Mouse (Mus musculus) heart, postnatal 0 days (tissue): ENCODE results near the gene Thrap3. TPM values are rescaled to one million over a fixed set of nuclear protein-coding genes. Genes with fewer than 3 reads are reported as not detected.

Source experiments
- ATAC-seq: fragments of 200-750 bp; cut with Nextera tagmentation; 2 replicates; pipeline ENCODE4 v1.8.0; 2017; ENCODE audit warnings: low read depth, moderate number of reproducible peaks, moderate library complexity; ENCODE audit not compliant: insufficient read depth
- DNase-seq: peaks from one replicate; pipeline ENCODE4 v3.0.0-alpha.2; 2016; ENCODE audit warnings: low spot score
- H3K27ac ChIP-seq: fragments of 300-500 bp; sonication (generic); 2 replicates; pipeline ENCODE4 v1.5.1; 2014; ENCODE audit warnings: low read depth, mild to moderate bottlenecking
- H3K27me3 ChIP-seq: fragments of 300-500 bp; sonication (generic); 2 replicates; pipeline ENCODE4 v1.6.1; 2014; ENCODE audit warnings: low read length, mixed read lengths; ENCODE audit not compliant: control insufficient read depth, insufficient read depth
- H3K36me3 ChIP-seq: fragments of 300-500 bp; sonication (generic); replicated peaks from 2 replicates; pipeline ENCODE4 v1.6.1; 2014; ENCODE audit warnings: low read length, mixed read lengths; ENCODE audit not compliant: control insufficient read depth, insufficient read depth
- H3K4me1 ChIP-seq: fragments of 300-500 bp; sonication (generic); 2 replicates; pipeline ENCODE4 v1.6.1; 2014; ENCODE audit warnings: antibody characterized with exemption; ENCODE audit not compliant: control insufficient read depth, insufficient read depth
- H3K4me2 ChIP-seq: fragments of 300-500 bp; sonication (generic); 2 replicates; pipeline ENCODE4 v1.6.1; 2014; ENCODE audit warnings: low read depth, mild to moderate bottlenecking, low read length, moderate library complexity
- H3K4me3 ChIP-seq: fragments of 300-500 bp; sonication (generic); 2 replicates; pipeline ENCODE4 v1.5.1; 2014; ENCODE audit warnings: low read depth, low read length
- H3K9ac ChIP-seq: fragments of 300-500 bp; sonication (generic); replicated peaks from 2 replicates; pipeline ENCODE4 v1.6.1; 2014; ENCODE audit warnings: low read depth, low read length, mixed read lengths
- H3K9me3 ChIP-seq: fragments of 300-500 bp; sonication (generic); replicated peaks from 2 replicates; pipeline ENCODE4 v1.6.1; 2016; ENCODE audit warnings: low read length; ENCODE audit not compliant: control insufficient read depth
- CTCF ChIP-seq: IDR thresholded peaks from 2 replicates; pipeline ENCODE4 v1.5.1; 2016; ENCODE audit warnings: antibody characterized with exemption, control low read depth, low read depth
- EP300 ChIP-seq: IDR thresholded peaks from 2 replicates; pipeline ENCODE4 v1.6.1; 2016; ENCODE audit warnings: antibody characterized with exemption, low read depth
- WGBS: fragments of 180-500 bp; shearing (Covaris S2); extraction: QIAGEN DNeasy Blood & Tissue Kit; methylation state at CpG from one replicate; pipeline ENCODE4 v1.1.7; 2014; 5-methylcytosine and 5-hydroxymethylcytosine counted together
- polyA plus RNA-seq: library from polyadenylated mRNA; unstranded; fragments of >200 nt; fragmentation: Nextera tagmentation; extraction: Ambion mirVana; gene quantifications from 2 replicates; pipeline ENCODE4 v1.2.1, GENCODE M21; 2015
- total RNA-seq: library from RNA; depleted of rRNA; stranded (reverse); fragments of >200 nt; gene quantifications from 2 replicates; pipeline ENCODE4 v1.2.3, GENCODE M21; 2014; ENCODE audit warnings: low replicate concordance

The Thrap3 gene
- total and polyA plus RNA-seq, 2 experiments from 2014 or later, result 96.7 to 121 TPM

DNA sequence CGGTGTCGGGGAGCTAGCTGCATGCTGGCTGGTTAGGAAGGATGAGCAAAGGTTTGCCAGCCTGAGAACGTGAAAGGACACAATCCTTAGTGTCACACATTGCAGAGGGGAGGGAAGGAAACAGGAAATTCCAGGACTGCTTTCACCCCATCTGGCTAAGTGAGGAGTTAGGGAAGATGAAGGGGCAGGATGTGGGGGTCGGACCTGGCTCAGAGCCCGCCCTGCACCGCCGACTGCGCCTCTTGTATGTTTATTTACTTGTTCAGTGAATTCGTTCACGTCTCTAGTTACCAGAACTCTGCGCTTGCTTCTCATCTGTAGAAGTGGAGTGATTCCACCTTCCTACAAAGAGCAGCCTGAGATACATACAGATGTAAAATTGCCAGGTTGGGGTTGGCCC, 72.1 kb downstream of the Thrap3 start:
- DNase-seq, result no peak
- ATAC-seq, result no peak; the same call in 1 of the 2 replicates

DNA sequence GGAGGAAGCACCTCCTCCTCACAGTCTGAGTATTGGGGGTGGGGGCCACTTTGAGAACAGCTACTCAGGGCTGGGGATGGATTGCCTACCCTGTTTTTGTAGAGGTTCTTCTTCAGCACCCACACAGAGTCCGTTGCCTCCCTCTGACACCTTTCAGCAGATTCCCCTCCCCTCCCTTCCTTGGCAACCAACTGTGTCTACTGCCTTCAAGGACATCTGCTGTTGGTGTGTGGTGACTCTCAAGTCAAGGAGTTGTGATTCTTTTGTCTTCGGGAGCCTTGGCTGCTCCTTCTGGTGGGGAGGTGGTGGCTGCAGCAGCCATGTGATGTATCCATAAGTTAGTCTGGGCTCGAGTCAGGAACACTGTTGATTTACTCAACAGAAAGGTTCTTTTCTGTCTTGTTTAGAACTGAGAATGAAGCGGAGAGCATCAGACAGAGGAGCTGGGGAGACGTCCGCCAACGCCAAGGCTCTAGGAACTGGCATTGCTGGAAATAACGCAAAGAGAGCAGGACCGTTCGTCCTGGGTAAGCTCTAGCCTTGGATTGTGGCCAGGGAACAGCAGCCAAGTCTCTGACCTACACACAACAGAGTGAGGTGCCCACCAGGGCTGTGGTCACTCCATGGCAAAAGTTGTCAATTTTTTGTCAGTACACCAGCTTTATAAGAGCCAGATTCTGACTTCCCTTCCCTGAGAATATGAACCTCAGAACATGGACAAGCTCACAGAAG, 79.1 kb downstream of the Thrap3 start:
- Histone ChIP-seq H3K9me3 (peaks cover 5% of the 10 kb centered on the region; the same call in 1 of the 2 replicates), H3K36me3 (peaks cover 56% of the 10 kb centered on the region), H3K27me3 (no peaks in the 10 kb centered on the region), H3K4me2 (no peak overlapping the region), H3K27ac (no peak overlapping the region), H3K4me3 (no peak overlapping the region), H3K9ac (no peak overlapping the region), H3K4me1 (peaks cover 7% of the 10 kb centered on the region)
- TF ChIP-seq CTCF (no peak), EP300 (no peak)
- ATAC-seq, result no peak
- DNase-seq, result no peak
- WGBS, result 50% methylated on average over 10 of the region's 10 CpGs

More for the DNA sequence above, 72.1 kb downstream of the Thrap3 start:
- TF ChIP-seq CTCF (no peak), EP300 (no peak)
- peaks cover 72% of the 10 kb centered on the region for H3K36me3 ChIP-seq
- no peak overlapping the region for H3K4me2 ChIP-seq
- no peaks in the 10 kb centered on the region for H3K27me3 ChIP-seq
- H3K27ac ChIP-seq, result peak overlapping the region; percentile 63
- H3K9me3 ChIP-seq, result no peaks in the 10 kb centered on the region
- peaks cover 18% of the 10 kb centered on the region for H3K4me1 ChIP-seq
- no peak overlapping the region for H3K4me3 ChIP-seq
- WGBS, result 62% methylated on average over 11 of the region's 11 CpGs
- no peak overlapping the region for H3K9ac ChIP-seq

DNA sequence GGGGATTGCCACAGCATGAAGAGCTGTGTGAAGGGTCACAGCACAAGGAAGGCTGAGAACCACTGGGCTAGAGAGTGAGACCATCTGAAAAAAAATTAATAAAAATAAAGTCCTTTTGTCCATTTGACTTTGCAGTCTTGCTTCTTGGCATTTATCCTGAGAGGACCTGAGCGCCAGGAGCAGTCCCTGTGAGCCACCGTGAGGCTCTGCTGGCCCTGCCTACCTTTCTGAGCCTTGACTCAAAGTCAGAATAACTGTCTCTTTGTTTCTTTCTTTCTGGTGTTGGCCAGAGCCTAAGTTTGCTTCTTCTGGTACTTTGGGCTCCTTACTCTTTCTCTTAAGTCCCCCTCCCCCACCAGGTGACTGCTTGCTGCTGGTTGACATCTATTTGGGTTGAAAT, 82.1 kb downstream of the Thrap3 start:
- WGBS, result 93% methylated on average over 2 of the region's 2 CpGs
- H3K27ac ChIP-seq, result no peak overlapping the region
- DNase-seq, result no peak
- H3K4me1 ChIP-seq, result peaks cover 11% of the 10 kb centered on the region
- H3K27me3 ChIP-seq, result no peaks in the 10 kb centered on the region
- TF ChIP-seq EP300, result no peak
- no peak for TF ChIP-seq CTCF
- no peak for ATAC-seq
- H3K4me2 ChIP-seq, result no peak overlapping the region
- H3K9me3 ChIP-seq, result peaks cover 5% of the 10 kb centered on the region; the same call in 1 of the 2 replicates
- H3K9ac ChIP-seq, result no peak overlapping the region
- H3K4me3 ChIP-seq, result no peak overlapping the region
- H3K36me3 ChIP-seq, result peaks cover 37% of the 10 kb centered on the region

DNA sequence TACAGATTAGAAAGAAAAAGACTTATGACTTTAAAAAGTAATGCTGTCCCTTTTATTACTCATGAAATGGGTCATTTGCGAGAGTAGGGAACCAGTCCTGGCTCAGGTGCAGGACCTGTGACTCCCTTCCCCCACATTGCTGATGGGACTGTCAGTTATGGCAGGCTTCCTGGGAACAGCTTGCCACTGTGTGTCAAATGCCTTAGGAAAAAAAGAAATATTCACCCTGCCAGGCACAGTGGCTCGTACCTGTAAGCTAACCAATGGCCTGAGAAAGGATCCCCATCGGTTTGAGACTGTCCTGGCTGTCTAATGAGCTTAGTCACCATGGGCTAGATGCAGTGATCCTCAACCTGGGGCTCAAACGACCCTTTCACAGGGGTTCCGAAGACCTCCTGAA, 82.5 kb downstream of the Thrap3 start:
- DNase-seq, result no peak
- Histone ChIP-seq H3K9me3 (peaks cover 5% of the 10 kb centered on the region; the same call in 1 of the 2 replicates), H3K9ac (no peak overlapping the region), H3K27ac (no peak overlapping the region), H3K4me2 (no peak overlapping the region), H3K36me3 (peaks cover 32% of the 10 kb centered on the region), H3K27me3 (no peaks in the 10 kb centered on the region), H3K4me1 (peaks cover 11% of the 10 kb centered on the region), H3K4me3 (no peak overlapping the region)
- no peak for ATAC-seq
- 91% methylated on average over 5 of the region's 5 CpGs for WGBS
- no peak for TF ChIP-seq CTCF
- TF ChIP-seq EP300, result no peak

DNA sequence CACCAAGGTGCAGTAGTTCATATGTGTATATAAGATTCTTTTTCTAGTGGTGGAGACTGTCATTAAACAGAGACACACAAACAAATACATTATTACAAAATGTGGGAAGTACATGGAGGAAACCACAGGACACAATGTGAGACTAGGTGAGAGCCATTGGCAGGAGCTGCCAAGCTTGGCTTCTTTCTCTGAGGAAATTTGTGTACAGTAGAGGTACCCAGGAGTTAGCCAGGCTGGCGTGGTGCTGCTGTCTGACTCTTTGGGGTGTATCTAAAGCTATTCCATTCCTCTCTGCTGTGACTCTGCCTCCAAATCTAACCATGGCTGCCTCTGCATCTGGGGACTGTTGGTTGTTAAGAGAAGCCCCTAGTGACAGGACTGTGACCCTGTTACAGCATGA, 83.5 kb downstream of the Thrap3 start:
- no peak overlapping the region for H3K4me3 ChIP-seq
- no peak overlapping the region for H3K9ac ChIP-seq
- ATAC-seq (no peak), DNase-seq (no peak)
- no peak overlapping the region for H3K4me2 ChIP-seq
- WGBS, result 79% methylated on average over 1 of the region's 1 CpGs
- peaks cover 22% of the 10 kb centered on the region for H3K36me3 ChIP-seq
- H3K27ac ChIP-seq, result no peak overlapping the region
- peaks cover 5% of the 10 kb centered on the region; the same call in 1 of the 2 replicates for H3K9me3 ChIP-seq
- TF ChIP-seq CTCF, result no peak
- TF ChIP-seq EP300, result no peak
- H3K4me1 ChIP-seq, result peaks cover 11% of the 10 kb centered on the region
- H3K27me3 ChIP-seq, result no peaks in the 10 kb centered on the region
